Mouse (Mus musculus): Measurements from ENCODE around the gene Arpp21.

Gene Arpp21

GRCm38 (mm10) chr9:112235696-112236397, at the start of gene Arpp21:
Gene Arpp21 (minus strand): TSS chr9:112235938.
- no peak for DNase-seq (ENCODE audit: low spot score in 2 of 2)

- DNase-seq (ENCODE audit: low spot score in 2 of 2), result no peak
These were observed 36.8 kb upstream of the Arpp21 start for GRCm38 (mm10) chr9:112272426-112272969.

GRCm38 (mm10) chr9:112264982-112265641, 29.4 kb upstream of the Arpp21 start:
- DNase-seq (ENCODE audit: low spot score in 2 of 2), result no peak

GRCm38 (mm10) chr9:112261986-112262901, 26.5 kb upstream of the Arpp21 start:
- DNase-seq (ENCODE audit: low spot score in 2 of 2), result no peak

- DNase-seq (ENCODE audit: low spot score in 2 of 2), result no peak
These were observed 25.8 kb upstream of the Arpp21 start for GRCm38 (mm10) chr9:112261556-112261955.

GRCm38 (mm10) chr9:112260696-112261095, 25.0 kb upstream of the Arpp21 start:
- no peak for DNase-seq (ENCODE audit: low spot score in 2 of 2)

- DNase-seq (ENCODE audit: low spot score in 2 of 2), result no peak
These were observed 22.8 kb upstream of the Arpp21 start for GRCm38 (mm10) chr9:112258560-112258959.

- no peak for DNase-seq (ENCODE audit: low spot score in 2 of 2)
These were observed 20.2 kb upstream of the Arpp21 start for GRCm38 (mm10) chr9:112255971-112256370.

GRCm38 (mm10) chr9:112253730-112254129, 18.0 kb upstream of the Arpp21 start:
- DNase-seq (ENCODE audit: low spot score in 2 of 2), result no peak

- no peak for DNase-seq (ENCODE audit: low spot score in 2 of 2)
These were observed 16.1 kb upstream of the Arpp21 start for GRCm38 (mm10) chr9:112251857-112252256.

GRCm38 (mm10) chr9:112251339-112251738, 15.6 kb upstream of the Arpp21 start:
- DNase-seq (ENCODE audit: low spot score in 2 of 2), result no peak

- no peak for DNase-seq (ENCODE audit: low spot score in 2 of 2)
These were observed 14.0 kb upstream of the Arpp21 start for GRCm38 (mm10) chr9:112249753-112250152.

GRCm38 (mm10) chr9:112247183-112247582, 11.4 kb upstream of the Arpp21 start:
- no peak for DNase-seq (ENCODE audit: low spot score in 2 of 2)

- DNase-seq (ENCODE audit: low spot score in 2 of 2), result no peak
These were observed 2.4 kb upstream of the Arpp21 start for GRCm38 (mm10) chr9:112238168-112238567.

GRCm38 (mm10) chr9:112236551-112236950, 813 bp upstream of the Arpp21 start:
- DNase-seq (ENCODE audit: low spot score in 2 of 2), result no peak

- DNase-seq (ENCODE audit: low spot score in 2 of 2), result no peak
These were observed 570 bp downstream of the Arpp21 start for GRCm38 (mm10) chr9:112235041-112235695.

- DNase-seq (ENCODE audit: low spot score in 2 of 2), result no peak
These were observed 1.2 kb downstream of the Arpp21 start for GRCm38 (mm10) chr9:112234505-112235024.

GRCm38 (mm10) chr9:112233822-112234504, 1.8 kb downstream of the Arpp21 start:
- no peak for DNase-seq (ENCODE audit: low spot score in 2 of 2)

- no peak for DNase-seq (ENCODE audit: low spot score in 2 of 2)
These were observed 2.4 kb downstream of the Arpp21 start for GRCm38 (mm10) chr9:112233378-112233777.

- no peak for DNase-seq (ENCODE audit: low spot score in 2 of 2)
These were observed 3.7 kb downstream of the Arpp21 start for GRCm38 (mm10) chr9:112231935-112232575.
